Mouse (Mus musculus): Measurements from ENCODE around the gene Dlk2. TPM values are rescaled to one million over a fixed set of nuclear protein-coding genes. Genes with fewer than 3 reads are reported as not detected.

Gene Dlk2
- polyA plus RNA-seq, 1 experiment: 3.1 TPM

GRCm38 (mm10) chr17:46258279-46259053 lies 38.8 kb upstream of the Dlk2 start:
- no peak for DNase-seq
- peaks cover 5% of the 10 kb centered on the region for H3K4me1 ChIP-seq (ENCODE audit: control insufficient read depth, insufficient read depth, low read length)
- WGBS: 75% methylated on average over 30 of the region's 30 CpGs
- H3K4me3 ChIP-seq (replicated peaks; ENCODE audit: extremely low read depth, low read depth, low read length): no peak overlapping the region
- no peak for TF ChIP-seq CTCF (IDR thresholded peaks at IDR 0.05; ENCODE audit: insufficient read depth, low read length)

GRCm38 (mm10) chr17:46259675-46260074 lies 37.5 kb upstream of the Dlk2 start:
- 83% methylated on average over 17 of the region's 17 CpGs for WGBS
- TF ChIP-seq POLR2A (IDR thresholded peaks at IDR 0.05; ENCODE audit: borderline replicate concordance, extremely low read depth, low read depth, low read length): no peak
- Histone ChIP-seq H3K4me3 (replicated peaks; ENCODE audit: extremely low read depth, low read depth, low read length) (no peak overlapping the region), H3K4me1 (ENCODE audit: control insufficient read depth, insufficient read depth, low read length) (no peaks in the 10 kb centered on the region)
- DNase-seq: no peak

GRCm38 (mm10) chr17:46262201-46262694 lies 35.0 kb upstream of the Dlk2 start:
- no peak overlapping the region for H3K4me3 ChIP-seq (replicated peaks; ENCODE audit: extremely low read depth, low read depth, low read length)
- H3K4me1 ChIP-seq (ENCODE audit: control insufficient read depth, insufficient read depth, low read length): no peaks in the 10 kb centered on the region
- WGBS: 79% methylated on average over 5 of the region's 5 CpGs
- no peak for DNase-seq
- no peak for TF ChIP-seq POLR2A (IDR thresholded peaks at IDR 0.05; ENCODE audit: borderline replicate concordance, extremely low read depth, low read depth, low read length)
- no peak for TF ChIP-seq CTCF (IDR thresholded peaks at IDR 0.05; ENCODE audit: insufficient read depth, low read length)

- no peak for TF ChIP-seq CTCF (IDR thresholded peaks at IDR 0.05; ENCODE audit: insufficient read depth, low read length)
- TF ChIP-seq POLR2A (IDR thresholded peaks at IDR 0.05; ENCODE audit: borderline replicate concordance, extremely low read depth, low read depth, low read length): no peak
Observed at GRCm38 (mm10) chr17:46265502-46265901, 31.7 kb upstream of the Dlk2 start.

GRCm38 (mm10) chr17:46265918-46266618 lies 31.2 kb upstream of the Dlk2 start:
- H3K4me1 ChIP-seq (ENCODE audit: control insufficient read depth, insufficient read depth, low read length): no peaks in the 10 kb centered on the region
- 18% methylated on average over 14 of the region's 14 CpGs for WGBS
- peak; percentile 79 for DNase-seq
- H3K4me3 ChIP-seq (replicated peaks; ENCODE audit: extremely low read depth, low read depth, low read length): no peak overlapping the region
- TF ChIP-seq CTCF (IDR thresholded peaks at IDR 0.05; ENCODE audit: insufficient read depth, low read length) (peak; percentile 85), POLR2A (IDR thresholded peaks at IDR 0.05; ENCODE audit: borderline replicate concordance, extremely low read depth, low read depth, low read length) (no peak)

More at GRCm38 (mm10) chr17:46265502-46265901, 31.7 kb upstream of the Dlk2 start:
- no peak for DNase-seq
- Histone ChIP-seq H3K4me1 (ENCODE audit: control insufficient read depth, insufficient read depth, low read length) (no peaks in the 10 kb centered on the region), H3K4me3 (replicated peaks; ENCODE audit: extremely low read depth, low read depth, low read length) (no peak overlapping the region)
- WGBS: 76% methylated on average over 12 of the region's 12 CpGs

- no peak for DNase-seq
- H3K4me1 ChIP-seq (ENCODE audit: control insufficient read depth, insufficient read depth, low read length): no peaks in the 10 kb centered on the region
- TF ChIP-seq CTCF (IDR thresholded peaks at IDR 0.05; ENCODE audit: insufficient read depth, low read length) (no peak), POLR2A (IDR thresholded peaks at IDR 0.05; ENCODE audit: borderline replicate concordance, extremely low read depth, low read depth, low read length) (no peak)
- WGBS: 67% methylated on average over 6 of the region's 6 CpGs
- no peak overlapping the region for H3K4me3 ChIP-seq (replicated peaks; ENCODE audit: extremely low read depth, low read depth, low read length)
Observed at GRCm38 (mm10) chr17:46266986-46267385, 30.2 kb upstream of the Dlk2 start.

GRCm38 (mm10) chr17:46267511-46267910 lies 29.7 kb upstream of the Dlk2 start:
- Histone ChIP-seq H3K4me3 (replicated peaks; ENCODE audit: extremely low read depth, low read depth, low read length) (no peak overlapping the region), H3K4me1 (ENCODE audit: control insufficient read depth, insufficient read depth, low read length) (no peaks in the 10 kb centered on the region)
- 83% methylated on average over 7 of the region's 7 CpGs for WGBS
- no peak for DNase-seq
- TF ChIP-seq POLR2A (IDR thresholded peaks at IDR 0.05; ENCODE audit: borderline replicate concordance, extremely low read depth, low read depth, low read length) (no peak), CTCF (IDR thresholded peaks at IDR 0.05; ENCODE audit: insufficient read depth, low read length) (no peak)

GRCm38 (mm10) chr17:46268026-46268720 lies 29.0 kb upstream of the Dlk2 start:
- Histone ChIP-seq H3K4me1 (ENCODE audit: control insufficient read depth, insufficient read depth, low read length) (no peaks in the 10 kb centered on the region), H3K4me3 (replicated peaks; ENCODE audit: extremely low read depth, low read depth, low read length) (no peak overlapping the region)
- 77% methylated on average over 10 of the region's 10 CpGs for WGBS
- no peak for DNase-seq
- TF ChIP-seq POLR2A (IDR thresholded peaks at IDR 0.05; ENCODE audit: borderline replicate concordance, extremely low read depth, low read depth, low read length) (no peak), CTCF (IDR thresholded peaks at IDR 0.05; ENCODE audit: insufficient read depth, low read length) (no peak)

GRCm38 (mm10) chr17:46269771-46270534 lies 27.3 kb upstream of the Dlk2 start:
- Histone ChIP-seq H3K4me3 (replicated peaks; ENCODE audit: extremely low read depth, low read depth, low read length) (no peak overlapping the region), H3K4me1 (ENCODE audit: control insufficient read depth, insufficient read depth, low read length) (no peaks in the 10 kb centered on the region)
- WGBS: 71% methylated on average over 19 of the region's 19 CpGs
- no peak for DNase-seq
- TF ChIP-seq POLR2A (IDR thresholded peaks at IDR 0.05; ENCODE audit: borderline replicate concordance, extremely low read depth, low read depth, low read length) (no peak), CTCF (IDR thresholded peaks at IDR 0.05; ENCODE audit: insufficient read depth, low read length) (no peak)
